In genomic region chr10:60081905-60082304, GRCm38 (mm10) we compare ENCODE assay signal across 8 mouse cellular contexts. TPM values are rescaled to one million over a fixed set of nuclear protein-coding genes. Genes with fewer than 3 reads are reported as not detected.
DNase-seq lines count a peak whose midpoint lies in the region; ATAC-seq and TF ChIP-seq lines count a peak whose summit lies in the region.

No protein-coding gene starts in this region.

- peak; percentile 71 for ATAC-seq in hindbrain, postnatal 0 days
- peak; percentile 28 for ATAC-seq in liver, postnatal 0 days
- no peak for ATAC-seq in erythroblast, adult 5-6 weeks (replicated peaks; ENCODE audit: low FRiP score, poor library complexity, severe bottlenecking)

- no peak overlapping the region for H3K9ac ChIP-seq in hindbrain, postnatal 0 days (replicated peaks; ENCODE audit: low read length)
- H3K9ac ChIP-seq in liver, postnatal 0 days (replicated peaks): no peak overlapping the region

- H3K4me2 ChIP-seq in hindbrain, postnatal 0 days (ENCODE audit: low read depth, low read length): no peak overlapping the region
- H3K4me2 ChIP-seq in liver, postnatal 0 days (ENCODE audit: low read depth, low read length): 0 out of 2 replicates have a peak overlapping the region, but pooled peaks have one; percentile 9

- WGBS in hindbrain, postnatal 0 days: 27% methylated on average over 5 of the region's 5 CpGs
- WGBS in liver, postnatal 0 days (ENCODE audit: insufficient replicate concordance): 50% methylated on average over 5 of the region's 5 CpGs

- DNase-seq in cerebellum, adult 18-20 months: peak; percentile 43 to 44
- no peak for DNase-seq in cerebellum, postnatal 4 days (ENCODE audit: low spot score in 2 of 2)
- peak; percentile 2 to 7 for DNase-seq in B cell, adult 2 months
- DNase-seq in cerebellum, postnatal 14 days: peak; percentile 22 to 32
- peak; percentile 74 for DNase-seq in hindbrain, postnatal 0 days (ENCODE audit: low spot score)
- peak; percentile 20 for DNase-seq in liver, postnatal 0 days
- peak; percentile 83 for DNase-seq in testis, postnatal 10 days (ENCODE audit: low spot score)

- no peaks in the 10 kb centered on the region for H3K9me3 ChIP-seq in hindbrain, postnatal 0 days (ENCODE audit: low read length)
- H3K9me3 ChIP-seq in liver, postnatal 0 days (ENCODE audit: low read length): no peaks in the 10 kb centered on the region

- peak overlapping the region; percentile 67; the same call in 1 of the 2 replicates for H3K27ac ChIP-seq in hindbrain, postnatal 0 days
- H3K27ac ChIP-seq in liver, postnatal 0 days (ENCODE audit: low read depth): peak overlapping the region; percentile 76; the same call in 1 of the 2 replicates

- H3K4me3 ChIP-seq in hindbrain, postnatal 0 days (ENCODE audit: low read length): no peak overlapping the region
- H3K4me3 ChIP-seq in liver, postnatal 0 days (ENCODE audit: low read depth, low read length): no peak overlapping the region

- peak; percentile 72 for TF ChIP-seq EP300 in liver, postnatal 0 days (IDR thresholded peaks at IDR 0.05; ENCODE audit: low read depth)

- no peaks in the 10 kb centered on the region; the same call in 1 of the 2 replicates for H3K36me3 ChIP-seq in hindbrain, postnatal 0 days (ENCODE audit: insufficient read depth, low read length)
- H3K36me3 ChIP-seq in liver, postnatal 0 days (replicated peaks; ENCODE audit: insufficient read depth, low read length): no peaks in the 10 kb centered on the region

- no peak for TF ChIP-seq CTCF in hindbrain, postnatal 0 days (IDR thresholded peaks at IDR 0.05; ENCODE audit: low read depth)
- TF ChIP-seq CTCF in liver, postnatal 0 days (IDR thresholded peaks at IDR 0.05; ENCODE audit: low read depth): no peak

- no peaks in the 10 kb centered on the region for H3K27me3 ChIP-seq in hindbrain, postnatal 0 days (ENCODE audit: insufficient read depth, low read length)
- no peaks in the 10 kb centered on the region for H3K27me3 ChIP-seq in liver, postnatal 0 days (ENCODE audit: insufficient read depth, low read length)

- H3K4me1 ChIP-seq in hindbrain, postnatal 0 days (ENCODE audit: insufficient read depth, low read length): peaks cover 23% of the 10 kb centered on the region; the same call in 1 of the 2 replicates
- peaks cover 54% of the 10 kb centered on the region for H3K4me1 ChIP-seq in liver, postnatal 0 days (ENCODE audit: insufficient read depth)

RNA-seq across cellular contexts. Expression of gene Spock2, which starts 24.1 kb away (rescaled TPM):
- 283 and 297 TPM in 2 replicates for total RNA-seq in hindbrain, postnatal 0 days (2014; rRNA removed)
- 98.0 and 106 TPM in 2 replicates for polyA plus RNA-seq in hindbrain, postnatal 0 days (2015; fragmentation: Nextera tagmentation; extraction: Ambion mirVana)
- 0.09 and 0.11 TPM in 2 replicates for polyA plus RNA-seq in liver, postnatal 0 days (2015; fragmentation: Nextera tagmentation; extraction: Ambion mirVana)
- not detected in 2 replicates for total RNA-seq in erythroblast, adult 5-6 weeks (2015; ENCODE audit: low replicate concordance)
- total RNA-seq in erythroblast, adult 5-6 weeks (2017; ENCODE audit: low replicate concordance): not detected in 2 replicates

Comparison
In these comparisons a context has a peak if more than half of its experiments do, and no peak if none do; other contexts are left out.
1. DNase-seq: peak in cerebellum, adult 18-20 months (2 of 2), B cell, adult 2 months (2 of 2), cerebellum, postnatal 14 days (2 of 2), hindbrain, postnatal 0 days (single experiment), liver, postnatal 0 days (single experiment) and testis, postnatal 10 days (single experiment); none in cerebellum, postnatal 4 days (0 of 2).
2. RNA of gene Spock2, which starts 24.1 kb away (total RNA-seq): 283 to 297 TPM in hindbrain, postnatal 0 days; not detected in erythroblast, adult 5-6 weeks; every median in the first group is over 100 times any median in the second.